Mouse (Mus musculus) kidney, adult 18-20 months (tissue): ENCODE measurements around the gene Atp13a5.

ENCODE experiments used
- DNase-seq: peaks from one replicate; pipeline ENCODE4 v3.0.0; 2021

The Atp13a5 gene

GRCm38 (mm10) chr16:29378458-29378857, at the start of gene Atp13a5:
Atp13a5 (minus strand) TSS chr16:29378732.
- DNase-seq = no peak

- DNase-seq = no peak
Observed at GRCm38 (mm10) chr16:29414822-29415221, 36.3 kb upstream of the Atp13a5 start.

- DNase-seq = no peak
Observed at GRCm38 (mm10) chr16:29407319-29407718, 28.8 kb upstream of the Atp13a5 start.

GRCm38 (mm10) chr16:29399079-29399478, 20.5 kb upstream of the Atp13a5 start:
- no peak for DNase-seq

- no peak for DNase-seq
Observed at GRCm38 (mm10) chr16:29384781-29385180, 6.2 kb upstream of the Atp13a5 start.

GRCm38 (mm10) chr16:29374636-29375035, 3.9 kb downstream of the Atp13a5 start:
- no peak for DNase-seq

GRCm38 (mm10) chr16:29331351-29332044, 47.0 kb downstream of the Atp13a5 start:
- no peak for DNase-seq

GRCm38 (mm10) chr16:29330948-29331347, 47.6 kb downstream of the Atp13a5 start:
- no peak for DNase-seq

GRCm38 (mm10) chr16:29329213-29329612, 49.3 kb downstream of the Atp13a5 start:
- no peak for DNase-seq

GRCm38 (mm10) chr16:29327910-29328309, 50.6 kb downstream of the Atp13a5 start:
- no peak for DNase-seq

GRCm38 (mm10) chr16:29325233-29325919, 53.2 kb downstream of the Atp13a5 start:
- no peak for DNase-seq

GRCm38 (mm10) chr16:29320717-29321116, 57.8 kb downstream of the Atp13a5 start:
- no peak for DNase-seq

- no peak for DNase-seq
Observed at GRCm38 (mm10) chr16:29315391-29315790, 63.1 kb downstream of the Atp13a5 start.

- no peak for DNase-seq
Observed at GRCm38 (mm10) chr16:29314991-29315390, 63.5 kb downstream of the Atp13a5 start.

GRCm38 (mm10) chr16:29297555-29298021, 80.9 kb downstream of the Atp13a5 start:
- no peak for DNase-seq

GRCm38 (mm10) chr16:29280691-29281090, 97.8 kb downstream of the Atp13a5 start:
- no peak for DNase-seq

- DNase-seq = no peak
Observed at GRCm38 (mm10) chr16:29254325-29254724, 124.2 kb downstream of the Atp13a5 start.

GRCm38 (mm10) chr16:29235951-29236350, 142.6 kb downstream of the Atp13a5 start:
- no peak for DNase-seq

- no peak for DNase-seq
Observed at GRCm38 (mm10) chr16:29216395-29217295, 161.9 kb downstream of the Atp13a5 start.

- DNase-seq = peak; percentile 25
Observed at GRCm38 (mm10) chr16:29209605-29210411, 168.7 kb downstream of the Atp13a5 start, which contains the start of gene Hrasls. Hrasls (plus strand) TSS chr16:29209695.

GRCm38 (mm10) chr16:29208841-29209240, 169.7 kb downstream of the Atp13a5 start:
- no peak for DNase-seq

GRCm38 (mm10) chr16:29205581-29205980, 173.0 kb downstream of the Atp13a5 start:
- DNase-seq = peak; percentile 11
